Mouse (Mus musculus): ENCODE measurements around the gene Srgap2. TPM values are rescaled to one million over a fixed set of nuclear protein-coding genes. Genes with fewer than 3 reads are reported as not detected.
A peak's percentile ranks its signal among the peaks of the same experiment; 100 is the strongest.

Srgap2 gene
- polyA plus RNA-seq, 1 experiment from 2014 or later: 13.4 TPM

GRCm38 (mm10) chr1:131311284-131311683 lies 215.9 kb downstream of the Srgap2 start:
- ATAC-seq (ENCODE audit: low read depth): no peak
- H3K9ac ChIP-seq: no peak overlapping the region
- H3K4me1 ChIP-seq (replicated peaks): no peaks in the 10 kb centered on the region
- no peak overlapping the region for H3K4me2 ChIP-seq
- no peaks in the 10 kb centered on the region for H3K27me3 ChIP-seq
- no peak overlapping the region for H3K27ac ChIP-seq (replicated peaks)
- no peak overlapping the region for H3K4me3 ChIP-seq
- H3K9me3 ChIP-seq: no peaks in the 10 kb centered on the region
- 83% methylated on average over 3 of the region's 3 CpGs for WGBS
- peaks cover 64% of the 10 kb centered on the region for H3K36me3 ChIP-seq

- no peaks in the 10 kb centered on the region for H3K9me3 ChIP-seq
- no peak overlapping the region for H3K27ac ChIP-seq (replicated peaks)
- WGBS: 93% methylated on average over 5 of the region's 5 CpGs
- H3K4me3 ChIP-seq: no peak overlapping the region
- no peak overlapping the region for H3K9ac ChIP-seq
- H3K27me3 ChIP-seq: no peaks in the 10 kb centered on the region
- no peak for ATAC-seq (ENCODE audit: low read depth)
- no peak overlapping the region for H3K4me2 ChIP-seq
- H3K4me1 ChIP-seq (replicated peaks): no peaks in the 10 kb centered on the region
- H3K36me3 ChIP-seq: peaks cover 56% of the 10 kb centered on the region
Observed at GRCm38 (mm10) chr1:131310237-131310818, 216.8 kb downstream of the Srgap2 start.

DNA sequence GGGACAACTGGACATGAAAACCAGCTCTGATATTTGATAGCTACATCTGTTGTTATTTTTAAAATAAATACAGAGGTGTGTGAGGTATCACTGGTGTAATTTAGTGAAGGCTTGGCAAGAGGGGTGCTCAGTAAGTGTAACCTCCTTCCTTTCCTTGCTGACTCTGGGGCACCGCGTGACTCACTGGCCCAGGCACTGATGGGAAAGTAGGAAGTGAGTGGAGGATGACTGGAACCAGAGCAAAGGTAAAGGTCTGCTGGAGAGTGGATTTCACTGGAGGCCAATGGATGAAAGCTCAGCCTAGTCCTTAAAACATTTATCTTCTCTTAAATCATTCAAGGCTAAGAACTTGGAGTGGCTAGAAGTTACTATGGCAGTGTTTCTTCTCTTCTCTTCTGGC lies 226.4 kb downstream of the Srgap2 start:
- no peaks in the 10 kb centered on the region for H3K27me3 ChIP-seq
- no peak overlapping the region for H3K4me3 ChIP-seq
- H3K4me2 ChIP-seq: no peak overlapping the region
- ATAC-seq (ENCODE audit: low read depth): no peak
- H3K27ac ChIP-seq (replicated peaks): no peak overlapping the region
- no peaks in the 10 kb centered on the region for H3K9me3 ChIP-seq
- peaks cover 43% of the 10 kb centered on the region for H3K36me3 ChIP-seq
- H3K9ac ChIP-seq: no peak overlapping the region
- WGBS: 93% methylated on average over 2 of the region's 2 CpGs
- peaks cover 19% of the 10 kb centered on the region for H3K4me1 ChIP-seq (replicated peaks)

DNA sequence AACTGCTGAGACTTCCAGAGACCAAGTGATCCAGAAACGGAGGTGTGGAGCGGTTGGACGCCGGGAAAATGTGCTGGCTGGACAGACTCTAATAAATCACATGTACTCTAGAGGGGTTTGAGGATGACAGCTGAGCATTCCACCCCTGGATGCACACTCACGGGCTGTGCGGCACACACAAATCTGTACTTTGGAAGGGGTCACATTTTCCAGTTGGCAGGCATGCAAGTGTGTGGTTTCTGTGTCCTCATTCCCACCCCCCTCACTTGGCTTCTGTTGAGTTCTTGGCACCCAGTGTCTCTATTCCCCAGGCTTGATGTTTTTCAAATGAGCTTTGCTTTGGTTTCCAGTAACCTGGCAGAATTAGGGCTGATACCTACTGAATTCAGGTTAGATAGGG lies 227.4 kb downstream of the Srgap2 start:
- 49% methylated on average over 6 of the region's 6 CpGs for WGBS
- Histone ChIP-seq H3K9me3 (no peaks in the 10 kb centered on the region), H3K4me2 (no peak overlapping the region), H3K27ac (replicated peaks) (peak overlapping the region; percentile 49; the same call in 1 of the 2 replicates), H3K27me3 (no peaks in the 10 kb centered on the region), H3K4me3 (no peak overlapping the region), H3K9ac (no peak overlapping the region; the same call in 1 of the 2 replicates), H3K36me3 (peaks cover 51% of the 10 kb centered on the region), H3K4me1 (replicated peaks) (peaks cover 26% of the 10 kb centered on the region)
- ATAC-seq (ENCODE audit: low read depth): no peak

- H3K4me2 ChIP-seq: no peak overlapping the region
- H3K36me3 ChIP-seq: peaks cover 53% of the 10 kb centered on the region
- no peaks in the 10 kb centered on the region for H3K9me3 ChIP-seq
- 17% methylated on average over 3 of the region's 3 CpGs for WGBS
- H3K27ac ChIP-seq (replicated peaks): peak overlapping the region; percentile 49
- no peaks in the 10 kb centered on the region for H3K27me3 ChIP-seq
- 0 out of 2 replicates have a peak, but pooled peaks have one; percentile 19 for ATAC-seq (ENCODE audit: low read depth)
- peaks cover 26% of the 10 kb centered on the region for H3K4me1 ChIP-seq (replicated peaks)
- H3K9ac ChIP-seq: no peak overlapping the region
- H3K4me3 ChIP-seq: no peak overlapping the region
Observed at GRCm38 (mm10) chr1:131299240-131299639, 227.9 kb downstream of the Srgap2 start.

DNA sequence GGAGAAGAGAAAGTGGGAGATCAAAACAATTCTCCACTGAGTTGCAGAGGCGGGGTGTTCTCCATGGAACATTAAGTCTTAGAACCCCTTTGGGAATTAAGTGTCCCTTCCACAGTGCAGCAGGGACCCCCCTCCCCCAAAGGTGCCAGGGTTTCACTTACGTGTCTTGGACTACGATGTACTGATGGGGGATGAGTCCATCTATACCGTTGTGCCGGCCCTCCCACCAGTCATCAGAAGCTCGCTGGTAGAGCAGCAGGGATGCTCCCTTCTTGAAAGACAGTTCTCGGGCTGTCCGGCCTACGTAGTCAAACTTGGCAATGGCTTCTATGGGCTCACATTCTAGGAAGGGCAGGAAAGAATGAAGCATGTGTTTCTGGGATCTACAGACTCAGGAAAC lies 229.0 kb downstream of the Srgap2 start:
- H3K9me3 ChIP-seq: no peaks in the 10 kb centered on the region
- H3K4me2 ChIP-seq: no peak overlapping the region
- no peak for ATAC-seq (ENCODE audit: low read depth)
- H3K4me3 ChIP-seq: no peak overlapping the region
- no peaks in the 10 kb centered on the region for H3K27me3 ChIP-seq
- no peak overlapping the region for H3K27ac ChIP-seq (replicated peaks)
- H3K36me3 ChIP-seq: peaks cover 53% of the 10 kb centered on the region
- peaks cover 26% of the 10 kb centered on the region for H3K4me1 ChIP-seq (replicated peaks)
- WGBS: 91% methylated on average over 9 of the region's 9 CpGs
- H3K9ac ChIP-seq: no peak overlapping the region

DNA sequence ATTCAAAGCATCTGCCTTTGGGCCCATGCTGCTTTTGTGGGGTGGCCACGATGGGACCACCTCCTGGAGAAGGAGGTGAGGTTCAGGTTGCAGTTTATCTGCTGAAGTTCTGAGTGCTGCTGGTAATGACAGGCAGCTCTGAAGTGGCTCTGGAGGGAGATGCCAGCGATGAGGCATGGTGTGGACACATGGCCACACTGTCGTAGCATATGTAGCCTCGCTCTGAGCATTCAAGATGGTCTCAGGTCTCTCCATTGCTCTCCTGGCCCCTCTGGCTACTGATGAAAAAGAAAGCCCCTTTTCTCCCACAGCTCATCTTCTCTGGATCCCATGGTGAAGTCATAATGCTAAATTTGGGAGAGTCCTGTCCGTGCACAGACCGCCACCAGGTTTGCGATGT lies 230.4 kb downstream of the Srgap2 start:
- H3K4me2 ChIP-seq: no peak overlapping the region
- no peak for ATAC-seq (ENCODE audit: low read depth)

GRCm38 (mm10) chr1:131295200-131295599 lies 232.0 kb downstream of the Srgap2 start:
- no peaks in the 10 kb centered on the region for H3K9me3 ChIP-seq
- no peak overlapping the region for H3K4me2 ChIP-seq
- H3K9ac ChIP-seq: no peak overlapping the region
- 59% methylated on average over 8 of the region's 8 CpGs for WGBS
- no peak overlapping the region for H3K4me3 ChIP-seq
- peaks cover 58% of the 10 kb centered on the region for H3K36me3 ChIP-seq
- no peaks in the 10 kb centered on the region for H3K27me3 ChIP-seq
- no peak for ATAC-seq (ENCODE audit: low read depth)
- H3K4me1 ChIP-seq (replicated peaks): peaks cover 26% of the 10 kb centered on the region
- H3K27ac ChIP-seq (replicated peaks): no peak overlapping the region

More for the DNA sequence above, 230.4 kb downstream of the Srgap2 start:
- WGBS: 90% methylated on average over 7 of the region's 7 CpGs
- Histone ChIP-seq H3K36me3 (peaks cover 61% of the 10 kb centered on the region), H3K4me1 (replicated peaks) (peaks cover 26% of the 10 kb centered on the region), H3K9ac (no peak overlapping the region), H3K27ac (replicated peaks) (no peak overlapping the region), H3K27me3 (no peaks in the 10 kb centered on the region), H3K9me3 (no peaks in the 10 kb centered on the region), H3K4me3 (no peak overlapping the region)

GRCm38 (mm10) chr1:131293922-131294250 lies 233.3 kb downstream of the Srgap2 start:
- Histone ChIP-seq H3K27ac (replicated peaks) (no peak overlapping the region), H3K9me3 (no peaks in the 10 kb centered on the region), H3K9ac (no peak overlapping the region), H3K4me1 (replicated peaks) (peaks cover 14% of the 10 kb centered on the region), H3K4me2 (no peak overlapping the region), H3K27me3 (no peaks in the 10 kb centered on the region), H3K36me3 (peaks cover 59% of the 10 kb centered on the region), H3K4me3 (no peak overlapping the region)
- 83% methylated on average over 2 of the region's 2 CpGs for WGBS
- ATAC-seq (ENCODE audit: low read depth): no peak

- no peaks in the 10 kb centered on the region for H3K9me3 ChIP-seq
- H3K27me3 ChIP-seq: no peaks in the 10 kb centered on the region
- no peak overlapping the region for H3K27ac ChIP-seq (replicated peaks)
- peaks cover 64% of the 10 kb centered on the region for H3K36me3 ChIP-seq
- H3K4me3 ChIP-seq: no peak overlapping the region
- 89% methylated on average over 4 of the region's 4 CpGs for WGBS
- H3K4me1 ChIP-seq (replicated peaks): peaks cover 14% of the 10 kb centered on the region
- no peak for ATAC-seq (ENCODE audit: low read depth)
- H3K4me2 ChIP-seq: no peak overlapping the region
- H3K9ac ChIP-seq: no peak overlapping the region
Observed at GRCm38 (mm10) chr1:131293221-131293921, 233.8 kb downstream of the Srgap2 start.

DNA sequence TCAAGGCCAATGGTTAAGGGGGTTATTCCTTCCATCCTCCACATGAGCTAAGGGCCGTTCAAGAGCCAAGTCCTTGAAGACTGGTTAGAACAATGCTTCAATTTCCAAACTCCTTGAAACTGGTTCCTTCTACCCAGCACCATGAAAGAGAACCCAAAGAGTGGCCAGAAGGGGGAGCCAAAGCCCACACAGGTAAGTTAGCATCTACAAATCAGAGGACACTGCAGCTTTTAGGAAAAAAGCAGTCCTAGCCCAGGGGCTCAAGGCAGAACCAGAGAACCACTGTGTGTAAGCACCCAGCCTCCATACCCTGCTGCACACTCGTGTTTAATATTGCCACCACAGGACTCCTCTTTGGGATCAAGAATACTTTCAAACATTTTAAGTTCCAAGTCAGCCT lies 236.5 kb downstream of the Srgap2 start:
- WGBS: 46% methylated on average over 2 of the region's 2 CpGs
- Histone ChIP-seq H3K27ac (replicated peaks) (no peak overlapping the region), H3K9me3 (no peaks in the 10 kb centered on the region), H3K36me3 (peaks cover 53% of the 10 kb centered on the region), H3K4me1 (replicated peaks) (peaks cover 6% of the 10 kb centered on the region), H3K27me3 (no peaks in the 10 kb centered on the region), H3K4me2 (no peak overlapping the region), H3K9ac (no peak overlapping the region), H3K4me3 (no peak overlapping the region)
- ATAC-seq (ENCODE audit: low read depth): no peak

DNA sequence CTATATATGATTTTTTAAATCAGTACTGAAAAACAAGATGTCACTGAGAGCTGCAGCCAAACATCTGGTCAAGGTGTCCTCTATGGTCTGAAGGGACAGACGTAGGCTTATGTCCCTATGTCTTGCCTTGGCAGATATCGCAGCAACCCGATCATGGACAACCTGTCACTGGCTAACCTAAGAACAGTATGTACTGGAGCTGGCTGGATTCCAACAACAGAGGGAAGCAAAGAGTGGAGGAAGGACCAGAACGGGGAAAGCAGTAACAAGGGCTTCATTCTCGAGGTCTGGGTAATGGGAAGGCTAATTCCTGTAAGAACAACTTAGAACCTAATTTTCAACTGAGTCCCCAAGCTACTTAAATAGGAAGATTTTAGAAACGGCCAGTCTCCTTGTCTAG lies 238.2 kb downstream of the Srgap2 start:
- 85% methylated on average over 6 of the region's 6 CpGs for WGBS
- no peak overlapping the region for H3K4me2 ChIP-seq
- no peak for ATAC-seq (ENCODE audit: low read depth)
- H3K4me3 ChIP-seq: no peak overlapping the region
- H3K27ac ChIP-seq (replicated peaks): no peak overlapping the region
- no peaks in the 10 kb centered on the region for H3K4me1 ChIP-seq (replicated peaks)
- H3K9me3 ChIP-seq: no peaks in the 10 kb centered on the region
- H3K9ac ChIP-seq: no peak overlapping the region
- peaks cover 44% of the 10 kb centered on the region for H3K36me3 ChIP-seq
- H3K27me3 ChIP-seq: no peaks in the 10 kb centered on the region

DNA sequence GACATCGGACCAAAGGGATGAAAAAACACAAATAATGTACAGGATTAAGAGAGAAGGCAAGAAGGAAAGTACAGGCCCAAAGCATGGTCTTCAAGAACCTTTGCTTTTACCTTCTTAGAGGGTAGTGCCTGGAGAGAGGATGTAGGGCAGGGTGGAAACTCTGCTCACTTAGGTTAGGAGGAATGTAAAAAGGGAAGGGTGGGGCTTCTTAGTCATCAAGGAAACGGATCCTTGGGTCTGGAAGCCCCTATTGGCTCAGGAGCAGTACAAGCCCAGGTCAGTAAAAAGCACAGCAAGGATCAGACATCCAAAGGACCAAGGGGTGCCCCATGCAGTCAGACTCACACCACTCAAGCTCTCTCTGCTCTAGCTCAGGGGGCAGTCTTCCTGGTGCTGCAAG lies 239.9 kb downstream of the Srgap2 start:
- WGBS: 75% methylated on average over 2 of the region's 2 CpGs
- H3K27me3 ChIP-seq: no peaks in the 10 kb centered on the region
- no peak overlapping the region for H3K4me3 ChIP-seq
- H3K9me3 ChIP-seq: no peaks in the 10 kb centered on the region
- H3K27ac ChIP-seq (replicated peaks): no peak overlapping the region
- no peak for ATAC-seq (ENCODE audit: low read depth)
- H3K9ac ChIP-seq: no peak overlapping the region
- peaks cover 40% of the 10 kb centered on the region for H3K36me3 ChIP-seq
- H3K4me1 ChIP-seq (replicated peaks): 0 out of 2 replicates have a peak, but pooled peaks cover 1% of the 10 kb centered on the region
- no peak overlapping the region for H3K4me2 ChIP-seq
